Mouse (Mus musculus) retina, embryonic 14.5 days (tissue): Measurements from ENCODE around the gene Vsir.

Experiments used
- DNase-seq: peaks from one replicate; pipeline ENCODE4 v3.0.0-alpha.2; 2015; ENCODE audit warnings: low spot score

Vsir gene

DNA sequence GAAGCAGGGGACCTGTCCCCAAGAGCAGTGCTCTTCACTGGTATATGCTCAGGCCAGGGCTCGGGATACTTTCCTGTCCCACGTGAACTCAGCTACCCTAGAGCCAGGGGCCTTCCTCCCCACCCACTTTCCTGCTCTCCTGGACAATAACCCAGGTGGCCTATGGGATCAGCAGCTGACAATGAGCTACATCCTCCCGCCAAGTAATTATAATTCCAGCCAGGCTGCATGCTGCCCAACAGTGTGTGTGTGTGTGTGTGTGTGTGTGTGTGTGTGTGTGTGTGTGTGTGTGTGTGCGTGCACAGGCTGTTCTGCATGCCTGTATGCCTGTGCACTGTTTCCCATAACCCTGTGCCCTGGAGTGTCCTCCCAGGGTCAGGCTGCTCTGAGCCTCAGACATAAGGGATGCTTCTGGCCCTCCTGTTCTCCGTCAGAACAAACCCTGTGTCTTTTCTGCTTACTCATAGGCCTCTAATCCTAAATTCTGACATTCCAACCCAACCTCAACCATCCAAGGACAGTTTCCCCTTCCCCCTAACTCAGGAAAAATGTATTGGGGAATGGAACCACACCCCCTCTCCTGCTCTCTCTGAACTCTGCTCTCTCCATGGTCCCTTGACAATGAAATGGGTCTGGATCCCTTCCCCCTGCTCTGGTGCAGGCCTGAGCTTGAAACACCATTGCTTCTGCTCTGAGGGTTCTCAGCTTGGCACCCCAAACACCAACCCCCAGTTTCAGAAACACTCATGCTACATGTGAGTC is 6.8 kb downstream of the Vsir start:
- no peak for DNase-seq

DNA sequence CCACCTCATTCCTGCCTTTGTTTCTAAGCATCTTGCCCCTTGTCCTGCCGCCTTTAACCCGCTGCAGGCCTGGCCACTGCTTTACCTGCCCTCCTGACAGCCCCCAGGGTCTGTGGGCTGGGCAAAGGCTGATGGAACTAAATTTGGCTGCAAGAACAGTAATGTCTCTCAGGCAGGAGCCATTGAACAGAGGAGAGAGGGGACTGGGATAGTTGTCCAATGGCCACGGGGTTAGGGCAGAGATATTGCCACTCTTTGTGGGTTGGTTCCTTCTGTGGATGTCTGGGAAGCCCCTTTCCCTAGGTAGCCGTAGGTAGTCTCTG is 7.3 kb downstream of the Vsir start:
- DNase-seq: no peak

DNA sequence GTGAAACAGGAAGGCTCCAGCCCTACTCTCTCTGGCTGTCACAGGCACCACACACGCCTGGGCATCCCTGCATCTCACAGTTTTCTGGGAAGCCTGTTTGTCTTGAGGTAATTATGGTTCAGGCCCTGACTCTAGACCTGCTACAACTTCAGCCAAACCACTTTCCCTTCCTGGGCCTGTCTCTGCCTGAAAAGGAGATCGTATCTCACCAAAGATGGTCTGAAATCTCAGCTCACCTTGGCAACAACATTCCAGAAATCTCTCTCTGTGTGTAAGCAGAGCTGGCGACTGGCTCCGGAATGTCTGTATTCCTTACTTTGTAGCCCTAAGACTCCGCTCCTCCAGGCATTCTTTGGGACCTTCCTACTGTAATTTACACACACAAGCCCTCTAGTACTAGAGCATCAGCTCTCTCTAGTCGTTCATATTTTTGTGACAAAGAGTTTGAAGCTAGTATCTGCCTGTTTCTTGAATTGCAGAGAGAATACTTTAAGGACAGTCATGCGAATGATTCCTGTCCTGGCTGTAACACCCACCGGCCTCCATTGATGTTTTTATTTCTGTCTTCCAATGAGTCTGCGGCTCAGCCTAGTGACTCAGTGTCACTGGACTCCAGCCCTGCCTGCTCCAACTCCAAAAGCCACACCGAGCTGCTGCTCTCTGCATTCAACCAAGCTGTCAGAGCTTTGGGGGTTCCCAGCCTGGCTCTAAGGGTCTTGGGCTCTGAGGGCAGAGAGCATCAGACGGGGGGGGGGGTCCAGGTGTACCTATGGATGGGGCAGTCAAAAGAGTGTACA is 8.4 kb downstream of the Vsir start:
- DNase-seq: no peak

DNA sequence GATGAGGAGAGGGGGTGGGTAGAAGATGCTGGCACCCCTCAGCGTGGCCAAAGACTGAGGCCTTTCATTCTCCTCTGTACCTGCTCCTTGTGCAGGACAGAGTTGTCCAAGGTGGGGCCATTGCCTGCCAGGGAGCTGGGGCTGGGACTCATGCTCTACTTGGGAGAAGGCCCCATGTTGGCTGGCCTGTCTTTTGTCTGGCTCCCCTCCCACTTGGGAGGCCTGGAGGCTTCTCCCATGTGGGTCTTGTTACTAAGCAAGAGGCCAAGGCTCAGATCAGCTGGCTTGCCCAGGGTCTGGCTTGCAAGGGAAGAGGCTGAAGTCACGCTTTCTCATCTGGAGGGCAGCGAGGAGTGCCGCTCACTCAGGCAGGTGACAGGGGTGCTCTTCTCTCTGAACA is 10.8 kb downstream of the Vsir start:
- DNase-seq: no peak

DNA sequence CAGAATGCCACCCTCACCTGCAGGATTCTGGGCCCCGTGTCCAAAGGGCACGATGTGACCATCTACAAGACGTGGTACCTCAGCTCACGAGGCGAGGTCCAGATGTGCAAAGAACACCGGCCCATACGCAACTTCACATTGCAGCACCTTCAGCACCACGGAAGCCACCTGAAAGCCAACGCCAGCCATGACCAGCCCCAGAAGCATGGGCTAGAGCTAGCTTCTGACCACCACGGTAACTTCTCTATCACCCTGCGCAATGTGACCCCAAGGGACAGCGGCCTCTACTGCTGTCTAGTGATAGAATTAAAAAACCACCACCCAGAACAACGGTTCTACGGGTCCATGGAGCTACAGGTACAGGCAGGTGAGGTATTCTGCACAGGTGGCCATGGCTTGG is 11.2 kb downstream of the Vsir start:
- DNase-seq: no peak

DNA sequence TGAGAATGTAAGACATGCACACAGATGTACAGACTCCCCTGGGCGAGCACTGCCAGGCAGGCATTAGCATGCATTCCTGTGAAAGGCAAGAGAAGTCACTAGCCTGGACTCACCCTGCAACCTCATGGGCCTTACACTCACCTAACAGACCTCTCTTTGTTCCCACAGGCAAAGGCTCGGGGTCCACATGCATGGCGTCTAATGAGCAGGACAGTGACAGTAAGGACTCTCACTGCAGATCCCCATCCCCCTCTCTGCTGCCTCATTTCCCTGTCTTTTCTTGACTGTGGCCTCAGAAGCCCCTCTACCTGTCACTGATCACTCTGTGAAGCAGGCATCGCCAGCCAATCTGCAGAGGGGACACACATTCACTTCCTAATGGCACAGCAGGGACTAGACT is 12.1 kb downstream of the Vsir start:
- no peak for DNase-seq

DNA sequence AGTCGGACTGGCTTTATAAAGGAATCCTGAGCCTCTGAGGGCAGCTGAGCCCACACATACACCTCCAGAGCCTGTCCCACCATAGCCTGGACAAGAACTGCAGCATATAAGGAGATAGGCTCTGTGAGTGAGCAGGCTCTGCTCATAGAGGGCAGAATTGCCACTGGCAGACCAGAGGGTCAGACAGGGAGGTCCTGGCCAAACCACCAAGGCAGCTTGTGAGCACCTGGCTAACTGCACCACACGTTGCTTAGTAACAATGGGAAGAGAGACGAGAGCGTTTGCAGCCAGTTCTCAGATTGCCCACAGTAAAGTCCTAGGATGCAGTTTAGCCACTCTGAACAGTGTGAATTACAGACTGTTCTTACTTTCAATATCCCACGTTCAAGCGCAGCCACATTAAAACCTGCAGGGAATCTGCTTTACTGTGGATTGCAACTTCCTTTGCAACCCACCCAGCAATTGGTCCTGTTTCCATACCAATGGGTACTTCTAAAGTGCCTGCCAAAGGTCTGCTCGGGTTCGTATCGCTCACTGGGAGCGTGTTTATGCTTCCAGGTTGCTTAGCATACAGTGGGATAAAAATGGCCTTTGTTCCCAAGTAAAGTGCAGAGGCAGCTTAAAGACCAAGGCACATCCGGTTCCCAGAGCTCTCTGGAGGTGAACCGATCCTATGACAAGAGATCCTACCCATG is 15.1 kb downstream of the Vsir start:
- no peak for DNase-seq

DNA sequence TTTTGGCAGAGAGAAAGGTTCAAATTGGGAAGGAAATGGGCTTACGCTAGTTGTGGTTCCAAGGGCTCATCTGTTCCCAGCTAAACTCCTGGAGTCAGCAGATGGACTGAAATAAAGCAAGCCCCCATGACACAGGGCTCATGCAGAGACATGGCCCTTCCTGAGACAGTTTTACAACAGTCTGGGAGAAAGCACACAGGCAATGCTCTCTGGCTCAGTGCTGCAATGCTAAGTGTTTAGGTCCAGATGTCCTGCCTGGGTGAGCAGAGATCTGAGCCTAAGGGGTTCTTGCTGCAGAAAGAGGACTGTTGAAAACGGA is 15.6 kb downstream of the Vsir start:
- no peak for DNase-seq

DNA sequence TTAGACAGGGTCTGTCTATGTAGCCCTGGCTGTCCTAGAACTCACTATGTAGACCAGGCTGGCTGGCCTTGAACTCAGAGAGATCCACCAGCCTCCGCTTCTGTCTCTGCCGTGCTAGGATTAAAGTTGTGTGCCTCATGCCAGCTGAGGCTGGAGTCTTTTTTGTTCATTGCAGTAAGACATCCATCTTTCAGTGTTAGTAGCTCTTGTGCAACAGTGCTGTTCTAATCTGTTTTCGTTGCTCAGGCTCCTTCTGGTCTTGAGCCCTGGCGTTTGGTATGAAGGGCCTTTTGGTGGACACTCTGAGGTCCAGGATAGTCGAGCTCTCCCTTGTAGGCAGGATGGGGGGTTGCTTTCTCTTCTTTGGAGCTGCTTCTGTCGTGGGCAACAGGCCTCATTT is 16.8 kb downstream of the Vsir start:
- DNase-seq: no peak

DNA sequence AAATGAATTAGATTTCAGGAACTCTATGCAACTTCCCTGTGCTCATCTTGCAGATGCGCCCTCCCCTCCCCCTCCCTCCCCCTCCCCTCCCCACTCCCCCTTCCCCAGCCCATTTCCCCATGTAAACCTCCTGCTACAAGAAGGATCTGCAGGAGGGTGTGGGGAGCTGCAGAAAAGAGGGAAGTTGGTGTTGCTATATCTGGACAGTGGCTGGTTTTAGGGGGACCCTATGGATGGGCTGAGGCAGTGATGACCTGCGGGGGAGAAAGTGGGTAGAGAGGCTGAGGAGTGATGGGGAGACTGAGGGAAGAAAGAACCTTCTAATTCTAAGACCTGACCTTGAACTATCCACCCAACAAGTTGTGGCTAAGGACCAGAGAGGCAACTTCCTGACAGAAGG is 20.5 kb downstream of the Vsir start:
- DNase-seq: no peak

DNA sequence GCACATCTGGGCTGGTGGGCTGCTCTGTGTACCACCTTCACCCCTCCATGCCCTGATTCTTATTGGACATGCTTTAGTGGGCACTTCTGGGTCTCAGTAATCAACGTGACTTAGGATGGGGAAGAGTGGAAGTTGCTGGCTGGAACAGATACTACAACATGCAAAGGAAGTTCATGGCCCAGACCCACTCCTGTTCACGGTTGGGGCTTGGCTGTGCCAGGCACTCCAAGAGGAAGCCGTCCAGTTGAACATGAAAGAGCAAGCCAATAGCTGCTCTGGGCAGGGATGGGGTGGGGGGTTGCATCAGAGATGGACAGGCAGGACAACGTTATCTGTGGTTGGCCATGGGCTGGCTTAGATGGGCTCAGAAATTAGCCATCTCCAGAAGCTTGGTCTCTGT is 21.3 kb downstream of the Vsir start:
- no peak for DNase-seq

DNA sequence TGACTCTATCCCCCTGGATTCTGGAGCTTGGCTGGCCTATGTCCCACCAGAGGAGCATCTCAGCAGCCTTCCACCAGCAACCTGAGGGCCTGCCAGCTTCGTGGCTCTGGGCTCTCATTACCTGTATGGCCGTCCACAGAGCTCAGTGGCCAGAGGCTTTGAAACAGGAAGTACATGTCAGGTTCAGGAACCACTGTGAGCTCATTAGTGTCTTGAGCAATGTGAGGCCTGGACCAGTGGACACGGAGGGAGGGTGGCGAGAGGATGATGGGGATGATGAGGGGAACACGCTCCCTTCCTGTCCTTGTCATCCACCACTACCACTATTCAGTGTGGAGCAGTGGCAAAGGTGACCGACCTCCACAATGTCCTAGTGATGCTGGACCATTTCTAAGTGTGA is 22.8 kb downstream of the Vsir start:
- no peak for DNase-seq

DNA sequence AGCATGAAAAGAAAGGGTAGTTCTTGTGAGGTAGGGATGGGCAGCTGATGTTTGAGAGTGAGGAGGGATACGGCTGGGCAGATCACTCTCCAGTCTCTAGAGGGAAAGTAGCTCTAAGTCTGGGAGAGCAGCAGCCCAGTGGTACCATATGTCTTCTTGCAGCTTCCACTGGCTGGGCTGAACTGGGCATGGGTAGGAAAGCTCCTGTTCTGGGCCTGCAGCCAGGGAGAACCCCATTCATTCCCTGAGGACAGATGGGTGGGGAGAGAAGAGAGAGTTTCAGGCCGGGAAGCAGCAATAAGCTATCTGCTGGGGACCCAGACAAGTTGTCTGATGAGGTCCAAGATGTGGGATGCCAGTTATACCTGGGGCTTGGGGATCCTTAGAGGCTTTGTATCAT is 23.4 kb downstream of the Vsir start:
- no peak for DNase-seq

DNA sequence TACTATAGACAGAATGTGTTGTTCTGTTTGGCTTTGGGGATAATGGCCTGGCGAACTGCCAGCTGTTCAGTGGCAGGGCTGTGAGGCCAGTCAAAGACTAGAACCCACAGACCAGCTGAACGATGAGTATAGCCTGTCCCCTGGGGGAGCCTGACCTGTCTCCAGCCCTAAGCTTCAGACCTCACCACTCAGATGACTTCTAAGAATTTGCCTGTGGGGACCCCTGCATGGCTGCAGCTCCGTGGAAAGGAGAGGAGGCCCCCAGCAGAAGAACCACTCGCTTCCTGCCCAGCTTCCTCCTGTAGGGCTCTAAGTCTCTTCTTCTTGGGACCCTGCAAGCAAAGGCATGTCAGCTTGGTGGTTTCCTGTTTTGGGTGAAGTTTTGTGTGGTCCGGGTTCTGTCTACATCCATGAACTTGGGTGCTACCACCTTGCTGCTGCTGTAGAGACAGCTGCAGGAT is 24.0 kb downstream of the Vsir start:
- DNase-seq: no peak

DNA sequence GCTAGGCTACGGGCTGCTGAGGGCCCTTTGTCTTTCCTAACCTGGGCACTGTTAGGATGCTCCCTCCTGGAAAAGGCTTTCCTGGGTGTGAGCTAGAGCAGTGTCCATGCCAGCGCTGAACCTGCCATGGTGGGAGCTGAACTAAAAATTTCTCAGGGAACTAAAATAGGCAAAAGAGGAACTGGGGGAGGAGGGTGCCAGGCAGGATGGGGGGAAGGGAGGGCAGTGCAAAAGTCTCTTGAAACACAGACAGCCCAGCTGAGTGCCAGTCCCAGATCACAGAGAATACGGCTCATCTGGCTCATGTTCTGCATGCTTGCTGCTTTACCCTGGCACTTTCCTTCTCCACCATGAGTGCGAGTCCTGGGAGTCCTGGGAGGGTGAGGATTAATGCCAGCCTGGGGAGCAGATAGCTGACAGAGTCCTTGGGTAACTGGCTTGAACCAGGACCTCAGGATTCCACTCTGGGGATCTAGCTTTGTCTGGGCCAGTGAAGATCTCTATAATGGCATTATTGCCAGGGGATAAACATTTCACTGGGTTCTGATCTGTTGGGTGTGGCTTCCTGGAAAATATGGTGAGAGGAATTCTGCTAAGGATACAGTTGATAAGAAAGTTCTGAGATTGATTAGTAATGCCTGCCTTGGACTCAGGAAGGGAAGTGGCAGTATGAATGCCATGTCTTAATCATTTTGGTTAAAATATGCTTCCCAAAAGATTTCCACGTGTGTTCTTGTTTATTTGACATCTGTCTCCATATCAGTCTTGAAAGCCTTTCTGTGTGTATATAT is 25.1 kb downstream of the Vsir start:
- DNase-seq: no peak

DNA sequence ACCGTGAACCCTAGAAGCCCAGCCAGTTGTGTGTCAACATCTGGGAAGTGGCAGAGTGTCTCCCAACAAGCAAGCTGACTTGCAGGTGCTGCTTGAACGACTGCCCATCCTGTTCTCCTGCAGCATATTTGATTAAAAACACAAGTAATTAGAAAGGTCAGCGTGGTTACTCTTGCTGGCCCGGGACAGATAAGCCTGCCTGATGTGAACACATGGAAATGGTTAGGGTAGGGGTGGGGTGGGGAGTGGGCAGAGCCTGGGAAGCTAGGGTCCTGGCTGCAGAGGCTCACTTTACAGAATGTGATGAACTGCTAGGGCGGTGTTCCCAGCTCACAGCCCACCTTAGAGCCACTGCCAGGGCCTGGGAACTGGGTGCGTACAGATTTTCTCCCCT is 26.9 kb downstream of the Vsir start:
- no peak for DNase-seq

DNA sequence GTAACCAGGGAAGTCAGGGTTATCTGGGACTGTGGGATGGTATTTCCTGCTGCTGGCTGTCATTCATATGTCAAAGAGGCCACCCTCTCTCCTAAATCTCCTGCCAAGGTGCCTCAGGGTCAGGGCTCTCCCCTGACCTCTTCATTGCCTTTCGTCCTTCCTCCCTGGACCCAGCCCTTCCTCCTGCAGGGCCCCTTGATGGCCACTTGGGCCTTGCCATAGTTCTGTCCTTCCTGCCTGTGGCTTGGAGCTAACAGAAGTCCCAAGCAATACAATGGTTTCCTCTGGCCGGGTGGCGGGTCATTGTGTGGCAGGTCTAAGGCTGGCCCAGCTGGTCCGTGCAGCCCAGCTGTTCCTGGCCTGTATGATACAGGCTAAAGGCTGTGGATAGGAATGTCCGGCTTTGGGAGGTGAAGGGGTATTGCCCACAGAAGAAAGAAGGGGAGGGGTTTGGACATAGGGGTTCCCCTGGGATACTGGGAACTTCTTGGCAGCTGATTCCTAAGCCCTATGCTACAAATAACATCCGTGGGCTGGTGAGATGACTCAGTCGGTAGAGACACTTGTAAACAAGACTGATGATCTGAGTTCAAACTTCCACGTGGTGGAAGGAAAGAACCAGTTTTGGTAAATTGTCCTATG is 27.4 kb downstream of the Vsir start:
- DNase-seq: no peak

DNA sequence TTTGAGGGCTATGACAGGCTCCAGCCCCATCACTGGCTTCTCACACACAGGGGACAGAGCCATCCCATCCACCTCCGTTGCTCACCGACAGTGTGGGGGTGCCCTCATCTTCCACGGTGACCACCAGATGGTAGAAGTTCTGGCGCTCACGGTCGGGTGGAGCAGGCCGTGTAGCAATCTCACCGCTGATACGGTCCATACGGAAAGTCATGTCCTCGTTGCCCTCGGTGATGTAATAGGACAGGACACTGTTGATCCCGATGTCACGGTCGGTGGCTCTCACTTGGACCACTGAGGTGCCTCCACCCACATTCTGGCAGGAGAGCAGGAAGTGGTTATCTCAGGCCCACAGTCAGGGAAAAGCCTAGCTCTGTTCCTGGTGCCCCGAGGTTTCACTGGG is 30.1 kb downstream of the Vsir start:
- no peak for DNase-seq

DNA sequence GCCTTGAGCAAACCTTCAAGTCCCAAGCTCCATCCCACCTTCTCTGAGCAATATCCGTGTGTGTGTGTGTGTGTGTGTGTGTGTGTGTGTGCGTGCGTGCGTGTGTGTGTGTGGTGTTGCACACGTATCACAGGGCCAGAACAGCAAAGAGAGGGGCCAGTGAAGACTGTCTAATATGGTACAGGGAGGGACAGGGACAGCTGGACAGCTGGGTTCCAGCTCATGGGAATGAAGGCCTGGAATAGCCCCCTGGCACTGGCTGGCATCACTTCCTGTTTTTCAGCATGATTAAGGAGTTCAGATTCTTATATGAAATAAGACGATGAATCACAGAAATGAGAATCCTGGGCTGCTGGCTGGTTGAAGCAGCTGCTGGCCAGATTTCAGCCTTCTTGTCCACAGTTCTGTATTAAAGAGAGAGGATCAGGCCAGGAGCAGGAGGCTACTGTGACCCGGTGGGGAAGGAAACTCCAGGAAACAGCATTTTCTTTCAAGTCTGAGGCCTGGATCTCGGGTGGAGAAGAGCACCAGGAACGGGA is 32.8 kb downstream of the Vsir start:
- no peak for DNase-seq

DNA sequence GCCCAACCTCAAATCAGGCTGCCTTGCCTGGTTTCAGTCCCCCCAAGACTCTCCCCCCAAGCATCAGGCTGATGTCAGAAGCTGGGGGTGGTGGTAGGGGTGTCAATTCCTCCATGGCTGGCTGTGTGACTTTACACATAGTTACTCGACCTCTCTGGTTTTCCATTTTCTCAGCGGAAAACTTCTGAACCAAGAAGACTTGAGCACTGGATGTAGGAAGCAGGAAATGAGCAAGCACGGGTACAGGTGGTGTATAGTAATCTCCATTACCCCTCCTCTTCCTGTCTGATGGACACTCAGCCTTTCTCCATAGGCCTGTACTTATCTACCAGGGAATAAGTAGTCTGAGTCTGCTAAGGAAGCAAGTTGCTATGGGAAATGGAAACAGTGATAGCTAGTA is 33.6 kb downstream of the Vsir start:
- no peak for DNase-seq

DNA sequence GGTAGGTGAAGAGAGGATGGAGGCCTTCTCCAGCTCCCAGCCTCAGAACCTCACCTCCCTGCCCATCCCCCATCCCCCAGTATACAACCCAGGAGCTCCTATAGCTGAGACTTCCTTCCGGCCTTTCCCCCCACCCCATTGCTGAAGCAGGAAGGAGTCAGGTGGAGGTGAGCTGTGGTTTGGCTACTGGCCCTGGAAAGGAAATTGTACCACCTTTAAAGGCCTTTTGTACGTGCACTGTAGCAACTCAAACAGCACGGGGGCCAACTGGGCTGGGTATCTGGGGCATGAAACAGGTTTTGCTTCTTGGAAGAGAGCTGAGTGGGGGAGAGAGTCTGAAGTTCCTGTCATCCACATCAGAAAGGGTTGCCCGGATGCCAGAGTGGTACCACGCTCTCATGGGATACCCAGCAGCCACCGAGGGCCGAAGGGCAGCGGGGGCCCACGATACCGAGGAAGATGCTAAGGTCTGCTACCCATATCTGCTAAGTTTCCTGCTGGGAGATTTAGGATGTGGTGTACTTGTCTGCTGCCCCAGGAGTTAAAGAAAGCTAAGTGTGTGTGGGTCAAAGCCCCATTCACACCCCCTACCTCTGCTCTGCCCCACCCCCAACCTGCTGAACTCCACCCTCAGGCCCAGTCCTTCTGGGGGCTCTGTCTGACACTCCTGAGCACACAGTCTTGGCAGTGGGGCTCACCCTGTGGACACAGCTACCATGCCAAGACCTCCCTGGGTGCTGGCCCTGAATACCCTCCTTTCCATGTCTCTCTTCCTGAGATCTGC is 34.7 kb downstream of the Vsir start:
- DNase-seq: no peak
